In the genomic region with DNA sequence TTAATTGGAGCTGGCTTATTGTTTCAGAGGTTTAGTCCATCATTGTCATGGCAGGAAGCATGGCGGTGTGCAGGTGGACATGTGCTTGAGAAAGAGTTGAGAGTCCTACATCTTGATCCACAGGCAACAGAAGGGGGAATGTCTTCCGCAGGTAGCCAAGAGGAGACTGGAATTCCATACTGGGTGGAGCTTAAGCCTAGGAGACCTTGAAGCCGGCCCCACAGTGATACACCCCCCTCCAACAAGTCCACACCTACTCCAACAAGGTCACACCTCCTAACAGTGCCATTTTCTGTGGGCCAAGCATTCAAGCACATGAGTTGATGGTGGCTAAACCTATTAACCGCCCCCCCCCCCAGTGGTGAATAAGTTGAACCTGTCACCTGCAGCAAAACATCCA, we compare ENCODE assay signal across 16 mouse cellular contexts.
"Had no signal": no experiment of that assay in that cellular context is flagged by ENCODE, and none has a peak within 500 bp of the region (broad histone marks: within the 10 kb centered on the region; RNA-seq: fewer than 3 reads in every experiment).

No protein-coding gene starts in this region.

- DNase-seq: heart, postnatal 10 days; heart, postnatal 14 days; heart, postnatal 36 days; heart, postnatal 4 days; kidney, adult 11 months; kidney, adult 18-20 months; kidney, adult 2 months; kidney, adult 8-10 months; kidney, adult 9 months; kidney, postnatal 10 days; kidney, postnatal 14 days; kidney, postnatal 25 days; kidney, postnatal 36 days; kidney, postnatal 4 days; layer of hippocampus, adult 9-11 months; layer of hippocampus, postnatal 36 days had no signal
